Mouse (Mus musculus): ENCODE results near the gene Myo6.

GRCm38 (mm10) chr9:80169551-80169950 lies 4.7 kb downstream of the Myo6 start:
- TF ChIP-seq CTCF (IDR thresholded peaks at IDR 0.05; ENCODE audit: borderline replicate concordance, control insufficient read depth, extremely low read depth, insufficient read depth, low read length, poor library complexity), result no peak
- no peak for TF ChIP-seq POLR2A (IDR thresholded peaks at IDR 0.05; ENCODE audit: control insufficient read depth, extremely low read depth, insufficient read depth, low read length, poor library complexity)
